9 mouse cellular contexts compared by ENCODE assay signal in the genomic region with DNA sequence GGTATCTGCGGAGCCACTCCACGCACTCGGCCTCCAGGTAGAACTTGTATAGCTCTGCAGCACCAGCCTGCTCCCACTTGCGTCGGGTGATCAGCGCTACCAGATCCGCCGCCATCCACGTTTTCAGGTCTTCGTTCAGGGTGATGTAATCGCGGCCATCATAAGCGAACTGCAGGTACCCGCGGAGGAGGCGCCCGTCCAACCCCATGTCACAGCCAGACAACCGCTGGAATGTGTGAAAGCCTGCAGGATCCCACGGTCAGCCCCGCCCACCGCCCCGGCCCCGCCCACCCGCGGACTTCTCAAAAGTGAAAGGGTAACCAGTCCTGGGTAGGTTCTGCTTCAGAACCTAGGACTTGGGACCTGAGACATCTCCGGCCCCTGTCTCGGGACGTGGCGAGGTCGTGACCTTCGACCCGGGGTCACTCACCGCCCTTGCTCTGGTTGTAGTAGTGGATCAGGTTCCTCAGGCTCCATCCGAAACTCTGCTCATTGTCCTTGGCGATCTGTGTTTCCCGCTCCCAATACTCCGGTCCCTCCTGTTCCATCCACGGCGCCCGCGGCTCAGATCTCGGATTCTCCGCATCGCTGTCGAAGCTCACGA. TPM values are rescaled to one million over a fixed set of nuclear protein-coding genes. Genes with fewer than 3 reads are reported as not detected.
DNase-seq lines count a peak whose midpoint lies in the region; ATAC-seq and TF ChIP-seq lines count a peak whose summit lies in the region.
"Had no signal": no experiment of that assay in that cellular context is flagged by ENCODE, and none has a peak within 500 bp of the region (broad histone marks: within the 10 kb centered on the region; RNA-seq: fewer than 3 reads in every experiment).

No protein-coding gene starts in this region.

- DNase-seq in cerebellum, adult 2 months = no peak
- DNase-seq in cerebellum, postnatal 36 days = no peak
- DNase-seq in G1E (ENCODE audit: low spot score) = no peak
- peak; percentile 65 for DNase-seq in midbrain, embryonic 14.5 days
- DNase-seq in layer of hippocampus, adult 18-20 months (ENCODE audit: low spot score in 2 of 2) = no peak

- H3K4me1 ChIP-seq in cerebellum, adult 2 months (ENCODE audit: control insufficient read depth, insufficient read depth, low read length) = no peaks in the 10 kb centered on the region
- H3K4me1 ChIP-seq in G1E (ENCODE audit: insufficient read depth, low read depth, low read length) = peaks cover 9% of the 10 kb centered on the region
- H3K4me1 ChIP-seq in embryonic facial prominence, embryonic 13.5 days = peaks cover 14% of the 10 kb centered on the region; the same call in 1 of the 2 replicates
- H3K4me1 ChIP-seq in hindbrain, embryonic 13.5 days (replicated peaks) = peaks cover 12% of the 10 kb centered on the region
- H3K4me1 ChIP-seq in limb, embryonic 15.5 days = peaks cover 12% of the 10 kb centered on the region
- 0 out of 2 replicates have a peak, but pooled peaks cover 3% of the 10 kb centered on the region for H3K4me1 ChIP-seq in midbrain, embryonic 14.5 days (ENCODE audit: control insufficient read depth, insufficient read depth, low read length)

- H3K9me3 ChIP-seq in G1E (replicated peaks) = no peaks in the 10 kb centered on the region; the same call in 1 of the 2 replicates
- H3K9me3 ChIP-seq in embryonic facial prominence, embryonic 13.5 days = no peaks in the 10 kb centered on the region
- no peaks in the 10 kb centered on the region for H3K9me3 ChIP-seq in hindbrain, embryonic 13.5 days
- no peaks in the 10 kb centered on the region for H3K9me3 ChIP-seq in limb, embryonic 15.5 days
- no peaks in the 10 kb centered on the region for H3K9me3 ChIP-seq in midbrain, embryonic 14.5 days (ENCODE audit: control insufficient read depth, low read length)

- peak overlapping the region; percentile 39 for H3K4me3 ChIP-seq in cerebellum, adult 2 months (replicated peaks; ENCODE audit: insufficient read depth, low read depth, low read length)
- H3K4me3 ChIP-seq in G1E (ENCODE audit: low read depth, low read length) = peak overlapping the region; percentile 60; the same call in 1 of the 2 replicates
- peak overlapping the region; percentile 51 for H3K4me3 ChIP-seq in embryonic facial prominence, embryonic 13.5 days
- peak overlapping the region; percentile 54 for H3K4me3 ChIP-seq in hindbrain, embryonic 13.5 days
- peak overlapping the region; percentile 45 for H3K4me3 ChIP-seq in limb, embryonic 15.5 days
- peak overlapping the region; percentile 49 for H3K4me3 ChIP-seq in midbrain, embryonic 14.5 days (replicated peaks; ENCODE audit: low read depth, low read length)

- TF ChIP-seq POLR2A in cerebellum, adult 2 months (IDR thresholded peaks at IDR 0.05; ENCODE audit: borderline replicate concordance, insufficient read depth, low read length) = no peak

- H3K4me2 ChIP-seq in embryonic facial prominence, embryonic 13.5 days = peak overlapping the region; percentile 93
- peak overlapping the region; percentile 94 for H3K4me2 ChIP-seq in hindbrain, embryonic 13.5 days
- H3K4me2 ChIP-seq in limb, embryonic 15.5 days = peak overlapping the region; percentile 92
- H3K4me2 ChIP-seq in midbrain, embryonic 14.5 days (ENCODE audit: low read length) = peak overlapping the region; percentile 97

- 1% methylated on average over 46 of the region's 46 CpGs for WGBS in cerebellum, adult 2 months
- WGBS in embryonic facial prominence, embryonic 13.5 days = under 1% methylated on average over 46 of the region's 46 CpGs
- WGBS in hindbrain, embryonic 13.5 days = under 1% methylated on average over 46 of the region's 46 CpGs
- WGBS in limb, embryonic 15.5 days = under 1% methylated on average over 46 of the region's 46 CpGs
- 1% methylated on average over 46 of the region's 46 CpGs for WGBS in midbrain, embryonic 14.5 days

- no peak for ATAC-seq in G1E (ENCODE audit: extremely low read depth, insufficient number of reproducible peaks, low FRiP score, poor library complexity, severe bottlenecking)
- peak; percentile 43; the same call in 1 of the 2 replicates for ATAC-seq in embryonic facial prominence, embryonic 13.5 days (ENCODE audit: insufficient number of reproducible peaks, insufficient read depth, low FRiP score, low TSS enrichment, low read depth)
- peak; percentile 77 for ATAC-seq in hindbrain, embryonic 13.5 days (ENCODE audit: low FRiP score)
- ATAC-seq in limb, embryonic 15.5 days (ENCODE audit: insufficient number of reproducible peaks, low FRiP score, low TSS enrichment, low read depth) = no peak
- peak; percentile 58 for ATAC-seq in midbrain, embryonic 14.5 days (ENCODE audit: low FRiP score, low TSS enrichment)

- H3K27ac ChIP-seq in cerebellum, adult 2 months (ENCODE audit: insufficient read depth, low read length) = no peak overlapping the region
- H3K27ac ChIP-seq in embryonic facial prominence, embryonic 13.5 days = no peak overlapping the region
- no peak overlapping the region for H3K27ac ChIP-seq in hindbrain, embryonic 13.5 days
- H3K27ac ChIP-seq in limb, embryonic 15.5 days = no peak overlapping the region
- H3K27ac ChIP-seq in midbrain, embryonic 14.5 days (replicated peaks; ENCODE audit: low read depth, low read length) = no peak overlapping the region

- H3K9ac ChIP-seq in embryonic facial prominence, embryonic 13.5 days = peak overlapping the region; percentile 63
- H3K9ac ChIP-seq in hindbrain, embryonic 13.5 days = peak overlapping the region; percentile 74
- 0 out of 2 replicates have a peak overlapping the region, but pooled peaks have one; percentile 4 for H3K9ac ChIP-seq in limb, embryonic 15.5 days
- H3K9ac ChIP-seq in midbrain, embryonic 14.5 days (replicated peaks; ENCODE audit: low read length) = peak overlapping the region; percentile 55

- no peaks in the 10 kb centered on the region for H3K27me3 ChIP-seq in cerebellum, adult 2 months (ENCODE audit: control insufficient read depth, insufficient read depth, low read length)
- H3K27me3 ChIP-seq in G1E (ENCODE audit: insufficient read depth, low read length) = peaks cover 25% of the 10 kb centered on the region
- H3K27me3 ChIP-seq in embryonic facial prominence, embryonic 13.5 days = peaks cover 50% of the 10 kb centered on the region
- H3K27me3 ChIP-seq in hindbrain, embryonic 13.5 days = peaks cover 32% of the 10 kb centered on the region
- peaks cover 34% of the 10 kb centered on the region for H3K27me3 ChIP-seq in limb, embryonic 15.5 days
- H3K27me3 ChIP-seq in midbrain, embryonic 14.5 days (ENCODE audit: control insufficient read depth, insufficient read depth, low read length) = peaks cover 7% of the 10 kb centered on the region; the same call in 1 of the 2 replicates

- H3K36me3 ChIP-seq in G1E (replicated peaks) = no peaks in the 10 kb centered on the region
- no peaks in the 10 kb centered on the region for H3K36me3 ChIP-seq in embryonic facial prominence, embryonic 13.5 days
- no peaks in the 10 kb centered on the region for H3K36me3 ChIP-seq in hindbrain, embryonic 13.5 days
- no peaks in the 10 kb centered on the region for H3K36me3 ChIP-seq in limb, embryonic 15.5 days
- no peaks in the 10 kb centered on the region for H3K36me3 ChIP-seq in midbrain, embryonic 14.5 days (ENCODE audit: control insufficient read depth, insufficient read depth, low read length)

- no peak for TF ChIP-seq CTCF in cerebellum, adult 2 months (IDR thresholded peaks at IDR 0.05; ENCODE audit: borderline replicate concordance, insufficient read depth, low read depth, low read length)
- no peak for TF ChIP-seq CTCF in G1E (IDR thresholded peaks at IDR 0.05; ENCODE audit: low read depth, low read length)

RNA-seq across cellular contexts. Expression of a gene that starts 25.2 kb away (rescaled TPM):
- 0.08 and 0.15 TPM in 2 replicates for polyA plus RNA-seq in cerebellum, adult 2 months (2012; rRNA removed)
- not detected in 2 replicates for total RNA-seq in G1E (2014; fragmentation: Nextera tagmentation)
- total RNA-seq in G1E (2017) = not detected in 2 replicates
- not detected in 2 replicates for polyA plus RNA-seq in G1E (2012)
- polyA plus RNA-seq in embryonic facial prominence, embryonic 13.5 days (2015; fragmentation: Nextera tagmentation; extraction: Ambion mirVana) = not detected in 2 replicates
- polyA plus RNA-seq in hindbrain, embryonic 13.5 days (2015; fragmentation: Nextera tagmentation; extraction: Ambion mirVana) = not detected in 2 replicates
- polyA plus RNA-seq in limb, embryonic 15.5 days (2015; fragmentation: Nextera tagmentation; extraction: Ambion mirVana) = not detected in 2 replicates
- polyA plus RNA-seq in midbrain, embryonic 14.5 days (2014; fragmentation: Nextera tagmentation; extraction: Ambion mirVana) = not detected in 2 replicates
- 1 to 10 TPM in 1 of 2 experiments, under 1 TPM in 1; 0.89 to 1.6 TPM for total RNA-seq in layer of hippocampus, adult 18-20 months (2021)

RNA-seq across cellular contexts. Expression of a gene that starts 38.1 kb away (rescaled TPM):
- 0.10 TPM in 1 of 2 replicates, not detected in the other for polyA plus RNA-seq in cerebellum, adult 2 months (2012; rRNA removed)
- total RNA-seq in G1E (2014; fragmentation: Nextera tagmentation) (not detected in 2 replicates), G1E (2017) (0.11 TPM in 1 of 2 replicates, not detected in the other)
- polyA plus RNA-seq in G1E (2012) = 0.03 TPM in 1 of 2 replicates, not detected in the other
- polyA plus RNA-seq in embryonic facial prominence, embryonic 13.5 days (2015; fragmentation: Nextera tagmentation; extraction: Ambion mirVana) = not detected in 2 replicates
- polyA plus RNA-seq in hindbrain, embryonic 13.5 days (2015; fragmentation: Nextera tagmentation; extraction: Ambion mirVana) = not detected in 2 replicates
- polyA plus RNA-seq in limb, embryonic 15.5 days (2015; fragmentation: Nextera tagmentation; extraction: Ambion mirVana) = not detected in 2 replicates
- not detected in 2 replicates for polyA plus RNA-seq in midbrain, embryonic 14.5 days (2014; fragmentation: Nextera tagmentation; extraction: Ambion mirVana)
- not detected for total RNA-seq in layer of hippocampus, adult 18-20 months (2021)
- polyA plus RNA-seq: C2C12 had no signal

RNA-seq across cellular contexts. Expression of a gene that starts 40.6 kb away (rescaled TPM):
- polyA plus RNA-seq in cerebellum, adult 2 months (2012; rRNA removed) = not detected in 2 replicates
- total RNA-seq in G1E (2014; fragmentation: Nextera tagmentation) (not detected in 2 replicates), G1E (2017) (not detected in 2 replicates)
- polyA plus RNA-seq in G1E (2012) = not detected in 2 replicates
- not detected in 2 replicates for polyA plus RNA-seq in embryonic facial prominence, embryonic 13.5 days (2015; fragmentation: Nextera tagmentation; extraction: Ambion mirVana)
- polyA plus RNA-seq in hindbrain, embryonic 13.5 days (2015; fragmentation: Nextera tagmentation; extraction: Ambion mirVana) = not detected in 2 replicates
- polyA plus RNA-seq in limb, embryonic 15.5 days (2015; fragmentation: Nextera tagmentation; extraction: Ambion mirVana) = not detected in 2 replicates
- polyA plus RNA-seq in midbrain, embryonic 14.5 days (2014; fragmentation: Nextera tagmentation; extraction: Ambion mirVana) = not detected in 2 replicates
- not detected for total RNA-seq in layer of hippocampus, adult 18-20 months (2021)
- polyA plus RNA-seq: C2C12 had no signal

RNA-seq across cellular contexts. Expression of a gene that starts 40.8 kb away (rescaled TPM):
- 25.5 and 31.0 TPM in 2 replicates for polyA plus RNA-seq in cerebellum, adult 2 months (2012; rRNA removed)
- total RNA-seq in G1E (2014; fragmentation: Nextera tagmentation) = 6.5 and 12.0 TPM in 2 replicates
- 20.0 and 22.8 TPM in 2 replicates for total RNA-seq in G1E (2017)
- polyA plus RNA-seq in G1E (2012) = 3.1 and 5.7 TPM in 2 replicates
- polyA plus RNA-seq in embryonic facial prominence, embryonic 13.5 days (2015; fragmentation: Nextera tagmentation; extraction: Ambion mirVana) = 20.1 and 21.0 TPM in 2 replicates
- polyA plus RNA-seq in hindbrain, embryonic 13.5 days (2015; fragmentation: Nextera tagmentation; extraction: Ambion mirVana) = 6.7 and 7.0 TPM in 2 replicates
- polyA plus RNA-seq in limb, embryonic 15.5 days (2015; fragmentation: Nextera tagmentation; extraction: Ambion mirVana) = 29.0 and 32.3 TPM in 2 replicates
- 4.8 and 7.5 TPM in 2 replicates for polyA plus RNA-seq in midbrain, embryonic 14.5 days (2014; fragmentation: Nextera tagmentation; extraction: Ambion mirVana)
- total RNA-seq in layer of hippocampus, adult 18-20 months (2021) = 10 to 100 TPM; 13.9 to 15.2 TPM

RNA-seq across cellular contexts. Expression of a gene that starts 45.9 kb away (rescaled TPM):
- not detected in 2 replicates for polyA plus RNA-seq in cerebellum, adult 2 months (2012; rRNA removed)
- not detected in 2 replicates for total RNA-seq in G1E (2014; fragmentation: Nextera tagmentation)
- 0.16 TPM in 1 of 2 replicates, not detected in the other for total RNA-seq in G1E (2017)
- not detected in 2 replicates for polyA plus RNA-seq in G1E (2012)
- polyA plus RNA-seq in embryonic facial prominence, embryonic 13.5 days (2015; fragmentation: Nextera tagmentation; extraction: Ambion mirVana) = not detected in 2 replicates
- polyA plus RNA-seq in hindbrain, embryonic 13.5 days (2015; fragmentation: Nextera tagmentation; extraction: Ambion mirVana) = not detected in 2 replicates
- not detected in 2 replicates for polyA plus RNA-seq in limb, embryonic 15.5 days (2015; fragmentation: Nextera tagmentation; extraction: Ambion mirVana)
- not detected in 2 replicates for polyA plus RNA-seq in midbrain, embryonic 14.5 days (2014; fragmentation: Nextera tagmentation; extraction: Ambion mirVana)
- not detected for total RNA-seq in layer of hippocampus, adult 18-20 months (2021)
- polyA plus RNA-seq: C2C12 had no signal

Comparison
In these comparisons a context has a peak if more than half of its experiments do, and no peak if none do; other contexts are left out.
1. ATAC-seq: peak in embryonic facial prominence, embryonic 13.5 days (single experiment), hindbrain, embryonic 13.5 days (single experiment) and midbrain, embryonic 14.5 days (single experiment); none in G1E (single experiment) and limb, embryonic 15.5 days (single experiment).
2. H3K9ac ChIP-seq: peak in every context shown above with its lines; median percentile 74 in hindbrain, embryonic 13.5 days; 63 in embryonic facial prominence, embryonic 13.5 days; 55 in midbrain, embryonic 14.5 days; 4 in limb, embryonic 15.5 days.
3. Peak in every context shown above with its lines, with median percentiles within 50 percentile points of each other: H3K4me3 ChIP-seq and H3K4me2 ChIP-seq.